Mouse (Mus musculus) lung, postnatal 36 days (tissue): ENCODE measurements at regions not wholly inside any gene's neighbourhood (a gene's known extent, or its start where the extent isn't known, plus 50 kb on each side); places are given as distances from the start of the nearest gene placed in this dataset.

Source experiments
- DNase-seq: peaks from one replicate; pipeline ENCODE4 v3.0.0; 2022; ENCODE audit warnings: mixed read lengths

DNA sequence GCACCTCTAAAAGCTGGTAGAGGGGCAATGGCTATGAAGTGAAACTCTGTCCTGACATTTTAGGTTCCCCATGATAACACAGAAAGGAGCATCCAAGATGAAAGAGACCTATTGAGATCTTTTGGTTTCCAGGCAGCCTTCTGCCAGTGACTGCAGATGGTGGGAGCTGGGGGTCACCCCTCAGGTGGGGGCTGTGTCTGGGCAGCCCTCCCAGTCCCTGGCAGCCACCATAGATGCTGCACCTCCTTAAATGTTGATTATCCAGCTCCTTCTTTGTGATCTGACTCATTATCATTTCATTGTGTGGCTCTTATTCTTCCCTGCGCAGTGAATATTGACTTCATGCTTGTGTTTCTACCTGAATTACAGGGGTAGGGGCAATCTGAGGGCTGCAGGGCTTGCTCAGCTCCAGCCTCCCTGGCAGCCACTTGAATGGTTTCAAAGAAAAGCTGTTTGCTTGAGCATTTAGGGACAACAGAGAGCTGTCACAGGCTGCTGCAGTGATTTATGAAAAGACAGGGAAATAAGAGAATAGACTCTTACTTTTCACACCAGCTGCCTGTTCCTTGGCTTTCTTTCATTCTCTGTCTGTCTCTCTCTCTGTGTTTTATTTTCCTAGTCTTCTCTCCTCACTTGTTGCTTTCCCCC lies 113.1 kb upstream of the Jag1 start:
- no peak for DNase-seq

DNA sequence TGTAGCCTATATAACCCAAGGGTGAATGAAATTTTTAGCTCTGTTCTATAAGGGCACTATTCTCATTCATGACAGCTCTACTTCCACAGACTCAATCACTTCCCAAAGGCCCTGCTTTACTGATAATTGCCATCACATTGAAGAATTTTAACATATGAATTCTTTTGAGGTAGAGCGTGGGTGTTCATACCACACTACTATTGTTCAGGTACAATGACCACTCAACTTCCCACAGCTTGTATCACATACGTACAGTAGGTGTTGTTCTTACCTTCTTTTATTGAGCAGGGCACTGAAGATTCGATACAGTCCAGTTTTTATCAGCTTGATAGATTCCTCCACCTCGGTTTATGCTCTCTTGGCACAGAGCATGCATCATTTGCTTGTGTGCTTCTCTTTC lies 111.1 kb upstream of the Jag1 start:
- no peak for DNase-seq

DNA sequence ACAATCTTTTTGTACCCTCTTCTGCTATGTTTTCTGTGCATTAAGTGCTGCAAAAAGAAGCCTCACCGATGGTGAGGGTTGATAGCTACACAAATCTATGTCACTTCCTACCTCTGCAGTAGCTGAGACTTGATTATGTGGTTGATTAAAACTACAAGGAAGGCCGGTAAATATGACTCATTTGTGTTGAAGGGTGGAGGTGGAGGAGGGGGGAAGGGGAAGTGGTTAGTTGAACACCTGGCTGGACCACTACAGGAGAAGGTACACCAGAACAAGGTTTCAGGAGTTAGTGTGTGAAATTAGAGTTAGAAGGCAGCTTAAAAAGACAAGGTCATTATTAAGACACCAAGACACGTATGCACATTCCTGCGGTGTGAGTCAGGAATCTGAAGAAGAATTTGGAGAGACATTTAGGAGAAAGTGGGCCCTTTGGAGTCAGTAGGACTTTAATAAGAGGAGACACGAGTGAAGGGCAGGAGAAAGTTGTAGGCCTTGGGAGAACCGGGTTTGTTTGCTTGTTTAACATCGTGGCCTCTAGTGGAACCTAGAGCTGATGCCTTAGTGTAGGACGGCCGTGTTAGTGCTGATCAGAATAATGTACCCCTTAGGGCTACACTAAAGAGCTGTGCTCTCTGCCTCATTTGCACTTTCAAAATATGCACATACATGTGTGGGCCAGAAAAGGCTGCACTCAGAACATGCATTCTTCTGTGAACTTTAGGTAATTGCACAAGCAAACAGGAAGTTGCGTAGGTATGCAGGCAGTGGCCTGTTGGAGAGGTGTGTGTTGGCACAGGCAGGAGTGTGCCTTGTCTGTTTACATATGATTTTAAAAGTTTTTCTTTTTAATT lies 108.5 kb upstream of the Jag1 start:
- peak; percentile 69 for DNase-seq

DNA sequence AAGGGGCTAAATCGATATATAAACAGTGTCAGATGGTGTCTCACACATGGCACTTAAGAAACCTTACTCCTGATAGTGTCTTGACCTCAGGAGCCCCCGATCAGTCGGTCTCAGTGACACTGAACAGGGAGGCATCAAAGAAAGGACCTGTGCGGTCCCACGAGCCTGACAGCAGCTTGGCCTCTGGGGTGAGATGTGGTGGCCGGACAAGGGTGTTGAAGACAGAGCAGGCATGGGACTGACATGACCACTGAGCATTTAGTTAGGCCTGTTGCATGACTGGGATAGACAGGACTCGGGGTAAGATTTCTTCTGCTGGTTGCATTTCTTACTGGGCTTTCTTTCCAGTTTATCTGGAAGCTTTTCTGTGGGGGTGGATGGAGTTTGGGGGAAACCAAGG lies 99.3 kb upstream of the Jag1 start:
- no peak for DNase-seq

DNA sequence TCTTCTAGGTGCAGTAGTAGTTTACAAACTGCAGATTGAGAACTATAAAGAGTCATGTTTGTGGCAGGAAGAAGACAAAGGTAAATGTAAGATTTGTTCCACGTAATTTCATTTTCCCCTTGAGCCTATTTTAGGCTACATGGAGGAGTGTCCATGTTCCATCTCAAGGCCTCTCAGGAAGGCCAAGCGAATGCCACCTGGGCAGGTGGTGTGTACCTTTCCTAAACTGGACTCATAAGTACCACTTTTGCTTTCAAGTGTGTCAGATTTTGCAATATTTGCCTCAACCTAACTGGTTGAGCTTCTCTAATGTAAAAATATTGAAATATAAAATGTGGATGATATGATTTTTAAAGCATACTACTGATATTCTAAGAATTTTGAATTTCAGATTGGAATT lies 91.4 kb upstream of the Jag1 start:
- DNase-seq, result peak; percentile 83

DNA sequence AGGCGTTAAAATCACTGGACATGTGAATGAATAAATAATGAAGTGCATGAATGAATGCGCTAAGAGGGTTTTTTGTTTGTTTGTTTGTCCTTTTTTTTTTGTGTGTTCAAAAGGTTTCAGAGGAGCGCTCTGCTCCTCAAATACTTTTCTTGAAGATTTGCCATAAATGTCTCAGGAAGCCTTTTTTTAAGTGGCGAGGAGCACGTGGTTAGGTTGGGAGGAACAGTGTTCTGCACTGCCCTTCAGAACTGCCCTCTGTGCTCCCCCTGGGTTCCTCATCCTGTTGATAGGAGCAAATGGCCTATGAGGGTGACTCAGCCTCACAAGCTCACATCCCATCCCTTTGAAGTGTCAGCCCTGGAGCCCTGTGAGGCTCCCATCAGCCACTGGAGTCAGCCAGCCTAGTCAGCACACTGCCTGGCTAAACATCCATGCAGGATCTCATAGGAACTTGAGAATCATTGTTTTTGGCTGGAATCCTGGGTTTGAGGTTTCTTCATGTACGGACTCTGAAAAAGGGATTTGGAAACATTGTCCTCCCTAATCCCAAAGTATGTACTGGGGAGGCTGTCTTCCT lies 87.9 kb upstream of the Jag1 start:
- peak; percentile 6 for DNase-seq

DNA sequence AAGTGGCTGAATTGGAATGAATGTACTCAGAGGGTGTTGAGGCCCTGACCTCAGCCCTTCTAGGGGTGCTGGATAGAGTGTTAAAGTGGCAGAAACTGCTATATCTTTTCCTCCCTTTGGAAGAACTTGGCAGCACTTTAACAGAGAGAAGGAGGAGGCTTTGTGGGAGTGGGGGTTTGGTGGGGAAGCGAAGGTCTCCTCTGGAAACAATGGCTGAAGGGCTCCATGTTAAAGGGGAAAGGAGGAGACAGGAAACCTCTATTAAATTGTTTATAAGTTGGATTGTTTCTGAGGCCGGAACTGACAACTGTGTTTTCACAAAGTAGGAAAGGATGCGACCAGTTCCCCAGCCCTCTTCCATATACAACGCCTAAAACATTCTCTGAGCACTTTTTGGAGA lies 83.7 kb upstream of the Jag1 start:
- DNase-seq, result peak; percentile 46

DNA sequence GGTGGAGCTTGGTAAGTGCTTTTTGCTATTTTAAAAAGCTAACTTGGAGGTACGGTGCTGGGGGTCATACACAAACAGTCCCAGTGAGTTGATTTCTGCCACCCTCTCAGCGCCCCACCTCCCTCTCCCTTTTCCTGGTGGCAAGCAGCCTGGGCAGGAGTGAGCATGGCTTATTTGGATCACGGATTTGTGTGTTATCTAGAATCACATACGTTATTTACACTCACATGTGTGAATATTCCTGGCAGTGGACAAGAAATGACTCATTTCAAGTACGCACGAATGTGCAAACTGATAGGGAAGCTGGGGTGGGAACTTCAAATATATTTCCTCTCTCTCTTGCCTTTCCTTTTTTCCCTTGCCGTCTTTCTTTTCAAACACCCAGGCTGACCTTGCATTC lies 75.7 kb upstream of the Jag1 start:
- DNase-seq, result peak; percentile 5

DNA sequence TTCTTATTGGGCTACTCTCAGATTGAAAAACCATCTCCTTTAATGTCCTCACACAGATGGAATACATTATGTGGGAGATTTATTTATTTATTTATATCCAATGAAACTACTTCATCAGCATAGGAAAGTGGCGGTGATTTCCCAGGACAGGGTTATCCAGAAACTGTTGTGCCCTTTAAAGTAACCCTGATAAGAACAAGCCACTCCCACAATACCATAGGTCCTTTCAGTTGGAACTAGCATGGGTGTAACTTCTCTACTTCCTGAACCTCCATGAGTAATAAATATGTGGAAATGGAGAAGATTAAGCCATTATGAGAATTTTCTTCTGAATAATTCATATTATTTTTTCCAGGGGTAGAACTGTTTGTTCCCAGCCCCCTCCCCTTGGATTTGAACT lies 52.7 kb upstream of the Jag1 start:
- DNase-seq, result no peak

DNA sequence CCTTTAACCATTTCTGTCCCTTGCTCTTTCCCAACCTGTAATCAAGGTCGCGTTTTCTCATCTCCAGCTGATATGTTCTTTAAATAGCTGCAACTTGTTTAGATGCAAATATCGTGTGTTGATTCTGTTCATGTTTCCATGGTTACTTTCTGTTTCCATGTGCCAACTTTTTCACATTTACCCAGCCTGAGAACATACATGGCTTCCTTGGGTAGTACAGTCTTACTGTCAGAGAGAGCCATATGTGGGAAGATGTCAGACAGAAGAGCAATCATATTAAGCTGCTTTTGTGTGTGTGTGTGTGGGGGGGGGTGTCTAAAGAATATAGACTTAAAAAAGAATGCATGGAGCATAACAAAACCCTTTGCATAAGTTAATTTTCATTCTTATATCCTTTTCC lies 52.2 kb upstream of the Jag1 start:
- no peak for DNase-seq
